Mouse (Mus musculus) gastrocnemius, postnatal 14 days (tissue): ENCODE results near the gene Eef2k. TPM values are rescaled to one million over a fixed set of nuclear protein-coding genes. Genes with fewer than 3 reads are reported as not detected.
"Not testable (repeated sequence)": the region's sequence is repeated elsewhere in the genome, so short reads cannot be mapped to it uniquely, and the experiment has no call there.

Experiments
- DNase-seq: peaks from one replicate; pipeline ENCODE4 v3.0.0; 2021; ENCODE audit warnings: mixed read lengths
- intact Hi-C: fragments of 180-260 bp; cut with DNase I; formaldehyde crosslinking; loops from one replicate; pipeline ENCODE4 v1.15.1; 2025; ENCODE audit warnings: low total_unique reads
- total RNA-seq, 2 experiments: library from RNA; stranded (reverse); gene quantifications; 2 replicates each; pipeline ENCODE4 v1.2.3; 2021

Eef2k gene
- total RNA-seq, 2 experiments from 2014 or later, result 50.3 to 61.8 TPM

DNA sequence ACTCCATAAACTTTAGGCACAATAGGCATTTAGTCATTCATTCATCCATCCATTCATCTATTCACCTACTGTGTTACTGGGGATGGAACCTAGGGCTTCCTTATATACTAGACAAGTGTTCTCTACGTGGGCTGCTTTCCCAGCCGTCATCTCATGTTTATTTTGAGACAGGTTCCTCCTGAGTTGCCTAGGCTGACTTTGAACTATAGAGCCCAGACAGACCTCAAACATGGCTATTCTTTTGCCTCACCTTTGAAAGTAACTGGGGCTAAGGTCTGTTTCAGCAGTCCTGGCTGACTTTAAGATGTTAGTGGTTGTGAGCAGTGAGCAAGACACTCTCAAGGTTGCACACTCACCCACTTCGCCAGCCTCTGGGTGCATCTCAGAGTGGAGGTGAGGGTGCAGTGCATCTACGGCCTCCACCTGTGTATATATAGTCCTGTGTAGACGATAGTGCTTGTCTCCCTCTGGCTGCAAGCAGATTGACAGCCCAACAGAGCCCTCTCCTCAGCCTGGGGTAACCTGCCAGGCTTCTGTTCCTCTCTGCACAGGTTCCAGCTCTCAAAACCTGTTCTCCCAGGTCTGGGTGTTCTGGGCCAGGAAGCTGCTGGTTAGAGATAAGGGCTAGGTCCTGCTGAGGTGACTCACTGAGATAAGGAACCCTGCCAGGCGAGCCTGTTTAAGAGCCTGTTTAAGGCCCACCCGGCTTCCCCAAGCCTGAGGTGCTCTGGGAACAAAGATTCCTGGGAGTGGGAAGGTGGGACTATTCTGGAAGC, 32.3 kb downstream of the Eef2k start:
- no peak for DNase-seq
- intact Hi-C loops, result no loop called here

DNA sequence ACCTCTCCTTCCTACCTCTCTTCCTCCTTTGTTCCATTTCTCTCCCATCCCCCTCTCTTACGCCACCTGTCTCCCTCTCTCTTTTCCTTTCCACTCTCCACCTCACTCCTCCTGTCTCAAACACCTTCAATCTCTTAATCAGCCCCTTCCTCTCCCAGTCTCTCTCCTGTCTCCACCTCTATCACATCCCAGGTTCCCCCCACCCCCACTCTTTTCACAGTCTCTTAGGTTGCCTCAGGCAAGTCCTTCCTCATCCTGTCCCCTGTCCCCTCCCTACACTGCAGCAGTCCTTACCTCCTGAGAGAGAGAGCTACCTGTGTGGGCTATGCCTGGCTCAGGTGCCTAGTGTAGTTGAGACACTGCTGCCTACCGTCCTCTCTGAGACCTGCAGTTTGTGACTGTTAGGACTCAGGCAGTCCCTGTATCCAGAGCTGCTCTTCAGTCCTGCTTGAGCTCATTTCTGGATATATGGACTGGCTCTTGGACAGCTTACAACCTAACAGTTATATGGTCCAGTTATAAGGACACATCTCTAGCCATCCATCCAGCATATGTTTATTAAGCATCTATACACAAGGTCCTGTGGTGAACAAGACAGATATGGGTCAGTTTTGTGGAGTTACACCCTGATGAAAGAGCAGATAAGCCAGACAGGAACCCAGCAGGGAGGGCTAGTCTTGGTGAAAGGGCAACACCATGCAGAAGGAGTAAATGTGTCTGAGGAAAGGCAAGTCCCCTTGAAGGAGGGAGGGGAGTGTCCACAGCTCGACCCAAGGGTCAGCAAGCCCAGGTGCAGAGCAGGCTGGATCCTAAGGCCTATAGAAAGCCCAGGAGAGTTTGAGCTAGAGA, 33.1 kb downstream of the Eef2k start:
- no peak for DNase-seq
- intact Hi-C loops, result no loop called here

DNA sequence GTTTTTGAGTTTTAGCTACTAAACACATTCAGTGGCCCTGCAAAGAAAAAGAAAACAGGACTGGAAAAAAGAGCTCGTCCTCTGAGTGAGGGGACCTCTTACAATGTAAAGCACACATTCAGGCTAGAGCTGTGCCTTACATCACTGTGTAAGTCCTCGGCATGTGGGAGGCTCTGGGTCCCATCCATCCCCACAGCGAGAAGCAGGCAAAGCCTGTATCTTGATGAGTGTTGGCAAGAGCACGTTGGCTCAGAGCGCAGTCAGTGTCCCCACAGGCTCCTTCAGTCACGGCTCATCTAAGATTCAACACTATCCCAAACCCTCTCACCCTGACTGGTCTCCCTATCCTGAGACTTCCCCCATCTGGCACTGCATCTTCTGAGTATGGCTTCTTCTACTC, 35.6 kb downstream of the Eef2k start:
- intact Hi-C loops, result no loop called here
- no peak for DNase-seq

DNA sequence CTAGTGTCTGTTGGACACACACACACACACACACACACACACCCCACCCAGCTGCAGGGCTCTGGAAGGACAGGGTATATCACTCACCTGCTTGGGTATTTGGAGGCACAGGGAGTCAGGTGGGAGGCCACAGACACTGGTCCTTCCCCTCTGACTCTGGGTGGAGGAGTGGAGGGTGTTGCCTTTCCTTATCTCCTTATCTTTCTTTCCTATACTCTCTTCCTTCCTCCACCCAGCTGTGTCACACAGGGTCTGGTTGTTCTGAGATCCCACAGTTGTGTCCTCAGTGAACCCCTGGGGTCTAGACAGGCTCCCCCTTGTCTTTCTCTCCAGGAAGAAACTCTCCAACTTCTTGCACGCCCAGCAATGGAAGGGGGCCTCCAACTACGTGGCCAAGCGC, 37.3 kb downstream of the Eef2k start:
- intact Hi-C loops, result no loop called here

DNA sequence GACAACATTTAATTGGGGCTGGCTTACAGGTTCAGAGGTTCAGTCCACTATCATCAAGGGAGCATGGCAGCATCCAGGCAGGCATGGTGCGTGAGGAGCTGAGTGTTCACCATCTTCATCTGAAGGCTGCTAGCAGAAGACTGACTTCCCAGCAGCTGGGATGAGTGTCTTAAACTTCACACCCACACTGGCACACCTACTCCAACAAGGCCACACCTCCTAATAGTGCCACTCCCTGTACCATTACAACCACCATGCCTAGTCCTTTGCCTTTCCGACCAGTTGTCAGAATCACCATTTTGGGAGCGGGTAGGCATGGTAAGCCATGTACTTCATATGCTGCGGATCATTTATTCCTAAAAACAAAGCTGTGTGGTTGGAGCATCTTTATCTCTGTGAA, 38.1 kb downstream of the Eef2k start:
- DNase-seq, result no peak
- intact Hi-C loops, result no loop called here

More for the DNA sequence above, 37.3 kb downstream of the Eef2k start:
- DNase-seq, result no peak

DNA sequence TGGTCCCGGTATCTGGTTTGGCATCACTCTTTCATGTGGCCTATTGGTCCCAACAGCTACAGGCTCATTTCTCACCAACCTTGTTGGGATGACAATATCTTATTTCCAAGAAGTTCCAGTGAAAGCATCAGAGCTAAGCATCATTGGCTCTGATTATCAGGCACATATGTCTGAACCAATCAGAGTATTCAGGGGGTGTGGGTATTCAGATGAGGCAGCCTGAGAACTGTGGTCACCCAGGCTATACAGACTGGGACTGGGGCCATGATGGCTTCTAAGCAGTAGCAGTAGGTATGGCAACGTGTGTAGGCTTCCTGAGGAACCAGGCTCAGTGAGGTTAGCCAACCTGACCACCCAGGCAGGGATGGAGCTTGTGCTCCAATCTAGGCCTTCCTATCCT, 38.8 kb downstream of the Eef2k start:
- DNase-seq, result no peak
- intact Hi-C loops, result no loop called here

DNA sequence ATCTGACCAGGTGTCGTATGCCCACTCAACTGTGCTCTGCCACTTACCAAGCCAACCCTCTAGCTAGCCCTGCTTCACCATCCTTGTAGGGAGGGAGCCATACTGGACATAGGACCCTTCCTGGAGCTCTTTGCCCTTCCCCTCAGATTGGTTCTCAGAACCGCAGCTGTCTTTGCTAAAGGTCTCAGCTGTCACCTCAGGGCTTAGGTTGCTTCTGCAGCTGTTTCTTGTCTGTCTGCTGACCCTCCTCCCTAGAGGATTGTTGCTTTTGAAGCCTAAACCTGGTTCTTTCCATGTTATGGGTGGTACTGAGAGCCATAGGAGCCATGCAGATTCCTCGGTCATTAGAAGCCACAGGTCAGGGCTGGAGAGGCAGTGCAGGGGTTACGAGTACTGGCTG, 40.0 kb downstream of the Eef2k start:
- DNase-seq, result no peak
- intact Hi-C loops, result no loop called here

DNA sequence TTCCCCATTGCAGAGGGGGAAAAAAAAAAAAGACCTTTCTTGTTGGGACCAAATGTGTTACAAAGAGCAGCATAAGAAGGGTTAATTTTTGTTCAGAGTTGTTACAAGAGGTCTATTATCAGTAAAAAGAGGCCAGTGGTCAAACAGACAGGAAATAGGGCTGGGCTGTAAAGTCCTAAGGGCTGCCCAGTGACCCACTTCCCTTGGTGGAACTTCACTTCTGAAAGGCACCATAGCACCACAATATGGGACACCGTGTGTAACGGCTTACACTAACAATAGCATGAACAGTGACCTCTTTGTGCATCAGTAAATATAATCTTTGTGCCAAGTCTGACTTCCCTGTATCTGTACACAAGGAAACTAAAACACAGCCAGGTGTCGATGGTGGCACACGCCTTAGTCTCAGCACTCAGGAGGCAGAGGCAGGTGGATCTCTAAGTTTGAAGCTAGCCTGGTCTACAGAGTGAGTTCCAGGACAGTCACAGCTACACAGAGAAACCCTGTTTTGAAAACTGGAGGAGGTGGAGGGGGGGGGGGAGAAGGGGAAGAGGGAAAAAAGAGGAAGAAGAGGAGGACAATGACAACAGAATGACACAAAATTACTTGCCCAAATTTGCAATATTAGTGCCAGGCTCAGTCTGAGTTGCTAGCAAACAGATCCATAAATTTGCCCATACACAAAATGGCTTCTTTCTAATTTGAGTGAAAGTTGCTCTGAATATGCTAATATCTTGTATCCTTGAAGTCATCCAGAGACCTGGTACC, 41.1 kb downstream of the Eef2k start:
- no peak for DNase-seq
- intact Hi-C loops, result no loop called here

DNA sequence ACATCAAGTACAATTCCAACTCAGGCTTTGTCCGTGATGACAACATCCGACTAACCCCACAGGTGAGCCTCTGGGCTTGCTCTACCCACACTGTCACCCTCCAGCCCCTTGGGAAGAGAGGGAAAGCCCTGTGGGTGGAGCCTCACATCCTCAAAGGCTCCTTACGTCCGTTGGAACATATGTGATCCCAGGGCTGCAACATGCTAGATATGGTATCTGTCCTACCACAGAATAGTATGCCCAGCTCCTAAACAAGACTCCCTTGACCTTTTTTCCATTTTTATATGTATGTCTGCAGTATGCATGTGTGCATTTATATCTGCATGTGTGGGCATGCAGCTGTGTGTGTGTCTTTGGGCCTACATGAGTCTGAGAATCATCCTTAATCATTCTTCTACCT, 42.1 kb downstream of the Eef2k start:
- intact Hi-C loops, result no loop called here
- no peak for DNase-seq

DNA sequence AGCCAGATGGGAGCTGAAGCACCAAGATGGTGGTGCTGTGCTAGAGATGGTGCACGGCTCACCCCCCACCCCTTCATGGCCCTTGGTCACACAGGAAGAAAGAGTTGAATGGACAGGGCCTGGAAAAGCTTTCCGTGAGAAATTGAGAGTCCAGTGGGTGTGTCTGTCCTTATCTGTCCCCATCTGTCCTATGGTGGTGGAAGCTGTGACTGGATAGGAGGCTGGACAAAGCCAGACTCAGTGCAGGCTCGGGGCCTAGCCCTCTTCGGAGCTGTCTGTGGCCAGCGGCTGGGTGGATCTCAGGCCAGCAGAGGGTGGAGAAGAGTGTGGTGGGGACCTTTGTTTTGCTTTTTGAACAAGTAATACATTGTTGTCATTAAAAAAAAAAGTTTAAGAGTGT, 50.5 kb downstream of the Eef2k start:
- DNase-seq, result no peak
- intact Hi-C loops, result no loop called here

DNA sequence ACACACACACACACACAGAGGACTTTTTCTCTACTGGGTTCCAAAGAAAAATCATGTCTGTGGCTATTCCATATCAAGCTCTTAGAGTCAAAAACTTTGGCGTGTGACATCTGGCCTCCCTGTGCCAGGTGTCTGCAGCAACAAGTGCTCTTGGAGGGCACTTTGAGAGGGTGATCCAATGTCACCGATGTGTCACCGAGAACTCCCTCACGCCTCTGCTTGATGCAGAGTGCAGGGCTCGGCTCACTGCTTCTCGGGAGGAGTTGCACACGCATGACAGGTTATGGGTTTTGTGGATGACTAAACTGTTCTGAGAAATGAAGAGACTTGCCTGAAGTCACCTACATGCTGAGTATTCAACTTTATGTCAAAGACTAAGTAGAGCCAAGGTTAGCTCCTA, 54.4 kb downstream of the Eef2k start:
- intact Hi-C loops, result no loop called here
- no peak for DNase-seq

DNA sequence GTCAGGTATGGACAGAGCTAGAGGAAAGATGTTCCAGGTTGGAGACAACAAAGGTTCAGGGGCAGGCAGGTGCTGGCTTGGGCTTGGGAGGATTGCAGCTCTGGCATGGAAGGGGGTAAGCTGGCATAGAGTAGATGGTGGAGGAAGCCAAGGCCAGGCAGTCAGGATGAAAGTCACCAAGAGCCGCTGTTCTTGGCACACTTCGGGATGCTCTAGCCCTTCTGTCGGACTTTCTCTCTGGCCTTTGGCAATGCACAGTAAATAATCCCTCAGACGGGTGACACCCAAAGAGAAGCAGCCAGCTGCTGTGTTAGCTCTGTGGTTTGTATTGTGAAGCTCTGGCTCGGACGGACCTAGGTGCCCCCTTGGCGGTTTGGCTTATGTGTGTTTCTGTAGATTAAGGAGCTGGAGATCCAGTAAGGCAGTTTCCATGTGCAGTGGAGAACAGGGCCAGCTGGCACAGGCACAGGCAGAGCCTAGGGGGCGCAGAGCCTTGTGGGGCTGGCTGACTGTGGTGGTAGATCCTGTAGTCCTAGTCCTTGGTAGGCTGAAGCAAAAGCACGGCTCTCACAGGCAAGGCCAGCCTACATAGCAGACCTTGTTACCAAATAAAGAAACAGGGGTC, 55.2 kb downstream of the Eef2k start:
- no peak for DNase-seq
- intact Hi-C loops, result no loop called here

DNA sequence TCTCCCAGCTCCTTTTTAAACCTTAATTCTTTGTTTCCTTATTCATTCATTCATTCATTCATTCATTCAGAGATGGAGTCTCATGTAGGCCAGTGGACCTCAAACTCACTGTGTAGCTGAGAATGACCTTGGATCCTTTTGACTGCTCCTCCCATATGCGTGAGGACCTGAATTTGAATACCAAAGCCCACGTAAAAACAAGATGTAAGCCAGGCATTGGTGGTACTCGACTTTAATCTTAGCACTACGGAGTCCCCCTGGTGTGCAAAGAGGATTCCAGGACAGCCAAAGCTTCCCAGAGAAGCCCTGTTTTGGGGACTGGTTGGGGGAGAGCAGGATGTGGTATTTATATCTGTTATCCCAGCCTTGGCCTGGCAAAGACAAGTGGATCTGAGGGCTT, 57.6 kb downstream of the Eef2k start:
- no peak for DNase-seq
- intact Hi-C loops, result no loop called here

DNA sequence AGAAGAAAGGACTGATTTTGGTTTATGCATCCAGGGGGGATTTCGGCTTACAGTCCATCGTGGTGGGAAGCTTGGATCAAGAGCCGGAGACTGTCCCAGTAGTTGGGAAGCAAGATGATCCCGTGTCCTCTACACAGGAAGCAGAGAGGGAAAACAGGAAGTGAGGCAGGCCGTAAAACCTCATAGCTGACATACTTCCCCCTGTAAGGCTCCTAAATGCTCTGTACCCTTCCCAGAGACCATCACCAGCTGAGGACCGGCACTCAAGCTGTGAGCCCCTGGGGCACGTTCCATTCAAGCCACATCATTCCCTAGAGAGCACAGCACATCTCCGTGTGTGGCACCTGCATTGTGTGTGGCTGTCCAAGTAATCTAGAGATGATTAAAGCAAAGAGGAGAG, 59.1 kb downstream of the Eef2k start:
- DNase-seq, result no peak
- intact Hi-C loops, result no loop called here

DNA sequence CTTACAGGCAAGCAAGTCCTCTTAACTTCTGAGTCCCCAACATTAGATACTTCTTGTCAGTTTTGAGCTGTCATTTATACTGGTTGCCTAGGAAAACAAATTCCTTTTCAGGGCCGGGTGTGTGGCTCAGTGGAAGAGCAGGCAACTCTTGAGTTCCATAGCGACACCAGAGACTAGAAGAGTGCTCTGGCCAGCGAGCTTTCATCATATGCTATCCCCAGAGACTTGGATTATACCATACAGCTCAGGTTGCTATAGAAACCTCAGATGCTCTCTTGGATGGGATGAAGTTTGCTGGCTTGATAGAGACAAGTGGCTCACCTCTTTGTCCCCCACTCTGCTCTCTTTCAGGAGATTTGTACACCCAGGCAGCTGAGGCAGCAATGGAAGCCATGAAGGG, 60.3 kb downstream of the Eef2k start:
- no peak for DNase-seq
- intact Hi-C loops, result no loop called here

DNA sequence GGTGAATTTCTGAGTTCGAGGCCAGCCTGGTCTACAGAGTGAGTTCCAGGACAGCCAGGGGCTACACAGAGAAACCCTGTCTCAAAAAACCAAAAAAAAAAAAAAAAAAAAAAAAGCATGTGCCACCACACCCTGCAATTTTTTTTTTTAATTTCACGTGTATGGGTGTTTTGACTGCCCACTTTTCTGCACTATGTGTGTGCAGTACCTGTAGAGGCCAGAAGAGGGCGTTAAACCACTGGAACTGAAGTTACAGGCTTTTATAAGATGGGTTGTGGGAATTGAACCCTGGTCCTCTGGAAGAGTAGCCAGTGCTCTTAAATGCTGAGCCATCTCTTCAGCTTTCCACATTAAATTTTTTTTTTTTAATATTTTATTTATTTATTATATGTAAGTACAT, 67.5 kb downstream of the Eef2k start:
- DNase-seq, intact Hi-C loops: not testable (repeated sequence)

DNA sequence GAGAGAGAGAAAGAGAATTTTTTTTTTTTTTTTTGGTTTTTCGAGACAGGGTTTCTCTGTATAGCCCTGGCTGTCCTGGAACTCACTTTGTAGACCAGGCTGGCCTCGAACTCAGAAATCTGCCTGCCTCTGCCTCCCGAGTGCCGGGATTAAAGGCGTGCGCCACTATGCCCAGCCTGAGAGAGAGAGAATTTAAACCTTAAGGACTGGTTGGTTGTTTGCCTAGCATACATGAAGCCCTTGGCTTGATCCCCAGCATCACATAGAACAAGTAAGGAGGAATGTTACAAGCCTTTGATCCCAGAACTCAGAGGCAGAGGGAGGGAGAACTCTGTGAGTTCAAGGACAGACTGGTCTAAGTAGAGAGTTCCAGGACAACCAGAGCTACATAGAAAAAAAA, 68.6 kb downstream of the Eef2k start:
- intact Hi-C loops, DNase-seq: not testable (repeated sequence)

DNA sequence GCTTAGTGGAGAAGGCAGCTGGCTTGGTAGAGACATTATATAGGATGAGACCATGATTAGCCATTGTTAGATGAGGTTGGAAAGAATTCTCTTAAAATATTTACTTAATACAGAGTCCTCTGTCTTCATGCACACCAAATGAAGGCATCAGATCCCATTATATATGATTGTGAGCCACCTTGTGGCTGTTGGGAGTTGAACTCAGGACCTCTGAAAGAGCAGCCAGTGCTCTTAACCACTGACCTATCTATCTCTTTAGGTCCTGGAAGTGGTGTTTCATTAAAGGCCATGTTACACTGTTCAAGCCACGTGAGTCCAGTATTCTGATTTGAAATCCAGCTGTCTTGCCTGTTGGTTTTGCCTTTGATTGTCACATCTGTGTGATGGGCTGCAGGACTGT, 70.7 kb downstream of the Eef2k start:
- no peak for DNase-seq
- intact Hi-C loops, result no loop called here

DNA sequence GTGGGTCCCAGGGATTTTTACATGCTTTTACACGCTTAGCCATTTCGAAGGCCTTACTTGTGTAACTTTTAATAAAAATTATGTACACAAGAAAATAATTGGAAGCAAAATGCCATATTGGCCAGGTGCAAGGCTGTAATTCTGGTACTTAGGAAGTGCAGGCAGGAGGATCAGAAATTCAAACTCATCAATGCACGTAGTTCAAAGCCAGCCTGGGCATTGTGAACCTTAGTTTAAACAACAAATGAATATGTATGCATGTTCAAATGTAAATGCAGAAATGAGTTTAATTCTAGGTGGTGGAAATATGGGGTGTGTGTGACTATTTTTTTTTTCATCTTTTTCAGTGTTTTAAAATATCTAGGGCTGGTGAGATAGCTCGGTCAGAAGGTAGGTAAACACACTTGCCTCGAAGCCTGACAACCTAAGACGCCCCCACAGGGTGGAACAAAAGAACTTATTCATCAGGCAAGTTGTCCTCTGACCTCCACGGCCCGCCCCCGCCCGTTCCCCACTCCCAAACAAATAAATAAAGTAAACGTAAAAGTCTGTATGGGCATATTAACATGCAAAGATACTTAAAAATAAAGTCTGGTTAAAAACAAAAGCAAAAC, 73.7 kb downstream of the Eef2k start:
- no peak for DNase-seq
- intact Hi-C loops, result loop anchor here (5.0 kb wide), 1 partner anchor 79 kb away; no protein-coding TSS in a partner anchor

DNA sequence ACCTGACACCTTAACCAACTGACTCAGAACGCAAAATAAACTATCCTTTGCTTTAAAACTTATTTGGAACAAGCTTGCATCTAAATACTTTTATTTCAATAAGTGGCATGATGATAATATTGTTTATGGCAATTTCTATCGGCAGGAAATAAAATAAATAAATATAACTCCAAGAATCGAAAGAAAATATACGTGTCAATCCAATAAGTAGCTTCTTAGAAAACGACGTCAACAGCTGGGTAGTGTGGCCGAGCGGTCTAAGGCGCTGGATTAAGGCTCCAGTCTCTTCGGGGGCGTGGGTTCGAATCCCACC, 74.6 kb downstream of the Eef2k start:
- intact Hi-C loops, result loop anchor here (5.0 kb wide), 1 partner anchor 80 kb away; no protein-coding TSS in a partner anchor

More for the DNA sequence above, 74.6 kb downstream of the Eef2k start:
- no peak for DNase-seq
